Mouse (Mus musculus): ENCODE results near the gene Rgs16.

DNA sequence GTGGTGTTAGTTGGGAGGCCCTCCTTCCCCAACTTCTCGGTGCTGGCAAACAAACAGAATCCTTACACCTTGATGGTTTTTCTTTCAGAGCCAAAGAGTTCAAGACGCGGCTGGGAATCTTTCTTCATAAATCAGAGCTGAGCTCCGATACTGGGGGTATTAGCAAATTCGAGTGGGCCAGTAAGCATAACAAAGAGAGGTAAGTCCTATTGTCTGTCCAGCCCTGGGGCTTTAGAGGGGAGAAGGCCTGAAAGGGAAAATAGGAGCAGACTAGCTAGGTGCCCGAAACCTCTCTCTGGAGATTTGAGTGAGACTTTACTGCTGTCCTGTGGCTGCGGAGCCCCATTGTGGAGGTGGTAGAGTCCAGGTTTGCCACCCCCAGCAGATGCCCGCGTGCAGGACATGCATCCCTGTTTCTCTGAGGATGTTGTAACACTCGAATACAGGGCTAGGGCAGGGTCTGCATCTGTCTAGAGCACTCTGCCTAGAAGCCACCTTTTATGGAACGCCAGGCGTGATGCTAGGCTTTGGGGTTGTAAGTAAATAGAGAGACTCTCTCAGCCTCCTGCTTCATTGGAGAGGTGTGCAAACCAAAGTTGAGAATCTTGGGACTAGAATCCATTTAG lies 739 bp downstream of the Rgs16 start:
- TF ChIP-seq ZC3H11A (IDR thresholded peaks at IDR 0.05; ENCODE audit: borderline replicate concordance, low read depth, low read length): no peak
- TF ChIP-seq MAFK (IDR thresholded peaks at IDR 0.05; ENCODE audit: insufficient read depth, low read depth, low read length): no peak

Data from ES-E14 (cell line).